Mouse (Mus musculus): ENCODE measurements at regions not wholly inside any gene's neighbourhood (a gene's known extent, or its start where the extent isn't known, plus 50 kb on each side); places are given as distances from the start of the nearest gene placed in this dataset.

GRCm38 (mm10) chr9:23025247-23025646, 197.6 kb upstream of the Bmper start:
- DNase-seq (ENCODE audit: low spot score) = no peak

DNA sequence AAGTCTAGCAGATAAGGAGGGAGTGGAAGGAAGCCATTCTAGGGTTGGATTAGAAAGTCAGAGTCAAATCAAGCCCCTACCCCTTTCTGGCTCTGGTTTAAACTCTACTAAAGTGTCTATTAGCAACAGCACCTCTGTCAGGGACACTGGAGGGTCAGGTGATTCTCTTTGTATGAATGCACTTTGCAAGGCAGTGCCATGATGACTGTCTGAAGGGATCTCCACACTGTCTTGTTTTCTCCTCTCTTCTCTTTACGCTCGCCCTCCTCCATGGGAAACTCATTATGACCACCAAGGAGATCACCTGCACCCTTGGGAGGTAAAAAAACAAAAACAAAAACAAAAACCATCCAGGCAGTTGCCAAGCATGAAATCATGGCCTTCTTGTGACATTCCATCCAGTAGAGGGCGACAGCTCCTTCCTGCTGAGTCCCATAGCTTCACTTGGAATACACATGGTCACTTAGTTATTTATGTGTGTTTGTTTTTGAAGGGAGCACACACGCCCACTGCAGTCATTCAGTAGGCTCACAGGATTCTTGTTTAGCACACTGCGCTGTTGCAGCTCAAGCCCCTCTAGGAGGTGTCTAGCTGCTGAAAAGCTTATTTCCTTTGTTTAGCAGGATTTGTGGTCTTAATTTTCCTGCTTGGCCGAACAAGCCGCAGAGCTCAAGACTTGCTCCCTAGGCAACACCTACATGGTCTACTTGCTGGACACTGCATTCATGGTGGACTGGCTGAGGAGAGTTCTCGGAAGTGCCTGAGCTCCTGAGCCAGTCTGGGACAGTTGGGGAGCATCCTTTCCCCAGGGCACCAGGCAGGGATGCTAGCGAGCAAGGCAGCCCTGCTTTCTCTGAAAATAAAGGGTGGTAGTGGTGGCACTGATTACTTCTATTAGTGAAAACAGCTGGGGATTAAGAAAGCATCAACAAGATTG, 195.2 kb upstream of the Bmper start:
- peak; percentile 49 for DNase-seq (ENCODE audit: low spot score)

- no peak for DNase-seq (ENCODE audit: low spot score)
These were observed 193.5 kb upstream of the Bmper start for GRCm38 (mm10) chr9:23029421-23029820.

- no peak for DNase-seq (ENCODE audit: low spot score)
These were observed 192.7 kb upstream of the Bmper start for GRCm38 (mm10) chr9:23030138-23030537.

GRCm38 (mm10) chr9:23030546-23030945, 192.3 kb upstream of the Bmper start:
- no peak for DNase-seq (ENCODE audit: low spot score)

DNA sequence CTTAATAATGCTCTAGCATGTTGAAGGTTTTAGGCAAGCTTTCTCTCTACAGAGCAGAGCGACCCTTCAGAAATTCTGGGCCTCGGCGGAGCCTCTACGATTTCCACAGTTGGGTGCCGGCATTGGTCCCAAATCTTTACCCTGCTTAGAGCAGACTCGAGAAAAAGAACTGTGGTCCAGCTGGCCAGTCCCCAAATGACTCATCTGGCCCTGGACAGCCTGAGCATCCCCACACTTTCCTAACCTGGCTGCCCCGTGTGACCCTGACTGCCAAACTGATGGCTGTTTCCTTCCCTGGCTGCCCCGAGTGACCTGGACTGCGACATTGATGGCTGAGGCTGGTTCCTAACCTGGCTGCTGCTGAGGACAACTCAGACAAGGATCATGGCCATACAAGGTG, 191.0 kb upstream of the Bmper start:
- DNase-seq (ENCODE audit: low spot score) = no peak

DNA sequence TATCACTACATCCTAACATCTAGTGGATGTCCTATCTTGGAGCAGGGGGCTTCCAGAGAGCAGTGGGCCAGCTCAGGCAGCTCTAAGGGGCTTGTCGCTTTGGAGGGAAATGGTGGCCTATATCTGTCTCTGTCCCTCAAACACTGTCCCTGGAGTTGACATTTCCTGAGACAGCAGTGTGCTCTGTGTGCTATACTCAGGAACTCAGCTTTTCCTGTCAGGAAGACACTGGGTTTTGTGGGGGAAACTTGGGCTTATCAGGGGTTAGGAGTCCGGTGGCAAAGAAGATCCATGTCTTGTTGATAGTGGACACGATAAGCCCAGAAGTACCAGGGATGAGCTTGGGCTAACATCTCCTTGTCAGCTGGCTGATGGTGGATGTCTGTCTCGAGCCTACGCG, 187.6 kb upstream of the Bmper start:
- no peak for DNase-seq (ENCODE audit: low spot score)

- DNase-seq (ENCODE audit: low spot score) = no peak
These were observed 186.8 kb upstream of the Bmper start for GRCm38 (mm10) chr9:23035901-23036610.

DNA sequence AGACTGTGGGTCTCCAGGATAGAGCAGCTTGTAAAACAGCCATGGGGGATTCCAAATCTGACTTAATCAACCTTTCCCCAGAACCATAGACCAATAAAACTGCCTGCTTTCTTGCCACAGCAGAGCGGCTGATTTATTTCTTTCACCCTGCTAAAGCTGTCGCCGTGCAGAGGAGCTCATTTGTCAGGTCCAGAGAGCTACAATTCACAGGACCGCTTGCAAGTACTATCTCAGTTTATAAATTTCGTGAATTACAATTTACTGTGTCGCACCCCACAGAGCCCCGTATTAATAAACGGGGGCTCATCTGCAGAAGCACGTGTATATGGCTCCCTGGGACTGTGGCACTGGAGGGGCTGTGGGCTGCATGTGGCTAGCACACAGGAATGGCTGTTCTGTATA, 185.4 kb upstream of the Bmper start:
- no peak for DNase-seq (ENCODE audit: low spot score)

- no peak for DNase-seq (ENCODE audit: low spot score)
These were observed 183.3 kb upstream of the Bmper start for GRCm38 (mm10) chr9:23039588-23039987.

DNA sequence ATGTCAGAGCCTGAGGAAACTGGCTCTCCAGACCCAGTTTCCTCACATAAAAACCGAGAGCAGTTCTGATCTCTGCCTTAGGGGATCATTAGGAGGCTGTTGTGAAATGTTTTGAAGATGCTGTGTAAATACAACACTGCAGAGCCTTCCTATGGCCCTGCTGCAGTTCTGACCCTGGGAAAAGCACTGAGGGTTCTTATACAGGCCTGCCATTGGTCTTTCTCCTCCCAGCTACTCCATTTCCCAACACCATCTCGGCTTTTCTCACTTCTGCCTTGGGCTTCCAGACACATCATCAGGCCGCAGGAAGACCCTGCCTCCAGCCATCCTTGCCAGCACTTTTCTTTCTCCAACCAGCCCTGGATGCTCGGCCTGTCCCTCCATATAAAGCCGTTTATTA, 181.9 kb upstream of the Bmper start:
- DNase-seq (ENCODE audit: low spot score) = no peak

DNA sequence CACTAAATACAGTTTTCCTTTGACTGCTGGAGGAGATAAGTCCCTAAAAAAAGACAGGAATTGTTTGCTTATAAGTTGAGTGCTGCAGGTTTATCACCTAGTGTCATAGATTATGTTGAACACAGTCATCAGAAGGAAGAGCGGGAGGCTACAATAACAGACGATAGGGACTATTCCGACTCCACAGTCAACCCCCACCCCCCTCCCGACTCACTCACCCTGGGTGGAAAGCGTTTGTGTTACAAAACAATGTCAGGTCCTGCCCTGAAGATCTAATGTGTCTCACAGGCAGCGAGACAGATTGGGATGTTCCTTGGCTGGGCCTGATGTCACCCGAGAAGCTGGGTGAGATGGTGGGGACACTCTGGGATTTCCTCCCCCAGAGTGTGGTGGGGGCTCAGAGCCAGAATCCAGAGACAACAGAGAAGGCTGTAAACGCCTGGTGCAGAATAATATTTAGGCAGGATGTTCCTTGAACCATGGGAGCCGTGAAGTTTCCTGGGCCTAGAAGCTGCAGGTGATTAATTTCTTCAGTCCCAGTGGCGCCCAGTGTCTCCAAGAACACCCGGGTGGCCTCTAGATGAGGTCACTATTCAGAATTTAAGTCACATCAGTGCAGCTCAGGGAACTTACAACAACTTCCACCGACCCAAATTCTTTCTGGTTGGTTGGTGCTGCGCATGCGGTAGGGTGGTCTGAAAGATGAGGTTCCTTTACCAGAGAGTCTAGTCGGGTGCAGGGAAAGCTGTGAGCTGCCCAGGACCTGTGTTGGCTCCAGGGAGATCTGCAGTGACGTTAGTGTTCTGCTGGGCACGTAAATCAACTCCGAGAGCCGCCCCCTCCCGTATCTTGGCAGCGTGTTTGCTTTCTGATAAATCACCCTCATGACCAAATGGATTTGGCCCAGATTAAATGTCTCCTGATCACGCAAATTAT, 181.1 kb upstream of the Bmper start:
- DNase-seq (ENCODE audit: low spot score) = no peak

GRCm38 (mm10) chr9:23043006-23043405, 179.9 kb upstream of the Bmper start:
- DNase-seq (ENCODE audit: low spot score) = no peak

DNA sequence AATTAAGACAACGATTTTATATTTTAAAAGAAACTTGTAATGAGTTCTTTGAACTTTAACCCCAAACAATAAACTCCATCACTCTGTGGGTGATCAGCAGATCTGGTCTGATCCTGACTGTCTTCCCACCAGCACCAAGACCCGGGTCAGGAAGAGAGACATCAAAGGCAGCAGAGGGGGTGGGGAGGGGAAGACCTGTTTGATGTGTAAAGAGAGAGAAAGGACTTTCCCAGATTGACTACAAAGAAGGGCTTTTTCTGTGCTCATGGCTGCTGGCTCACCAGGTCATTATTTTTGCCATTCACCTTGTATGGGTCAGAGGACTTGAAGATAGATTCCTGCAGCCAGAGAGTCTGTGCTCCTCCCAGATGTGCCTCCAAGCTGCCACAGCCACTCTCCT, 177.4 kb upstream of the Bmper start:
- DNase-seq (ENCODE audit: low spot score) = no peak

- no peak for DNase-seq (ENCODE audit: low spot score)
These were observed 172.1 kb upstream of the Bmper start for GRCm38 (mm10) chr9:23050751-23051150.

- DNase-seq (ENCODE audit: low spot score) = no peak
These were observed 163.3 kb upstream of the Bmper start for GRCm38 (mm10) chr9:23059526-23059925.

GRCm38 (mm10) chr9:23060526-23060925, 162.3 kb upstream of the Bmper start:
- no peak for DNase-seq (ENCODE audit: low spot score)

- no peak for DNase-seq (ENCODE audit: low spot score)
These were observed 161.5 kb upstream of the Bmper start for GRCm38 (mm10) chr9:23061179-23061929.

- DNase-seq (ENCODE audit: low spot score) = no peak
These were observed 160.7 kb upstream of the Bmper start for GRCm38 (mm10) chr9:23062057-23062655.

- DNase-seq (ENCODE audit: low spot score) = no peak
These were observed 160.0 kb upstream of the Bmper start for GRCm38 (mm10) chr9:23062656-23063444.
